Mouse (Mus musculus) stomach, embryonic 16.5 days (tissue): ENCODE data around the gene Slmap. TPM values are rescaled to one million over a fixed set of nuclear protein-coding genes. Genes with fewer than 3 reads are reported as not detected.

ENCODE experiments used
- ATAC-seq: fragments of 200-750 bp; cut with Nextera tagmentation; 2 replicates; pipeline ENCODE4 v1.8.0; 2017; ENCODE audit warnings: moderate number of reproducible peaks, moderate TSS enrichment; ENCODE audit not compliant: insufficient read depth, low FRiP score
- H3K27ac ChIP-seq: fragments of 300-500 bp; sonication (generic); 2 replicates; pipeline ENCODE4 v1.5.1; 2014; ENCODE audit warnings: low read length
- H3K27me3 ChIP-seq: fragments of 300-500 bp; sonication (generic); 2 replicates; pipeline ENCODE4 v1.6.1; 2014; ENCODE audit warnings: low read length, control low read depth, mixed read lengths; ENCODE audit not compliant: control insufficient read depth, insufficient read depth
- H3K36me3 ChIP-seq: fragments of 300-500 bp; sonication (generic); 2 replicates; pipeline ENCODE4 v1.6.1; 2014; ENCODE audit warnings: low read length; ENCODE audit not compliant: control insufficient read depth, insufficient read depth
- H3K4me1 ChIP-seq: fragments of 300-500 bp; sonication (generic); 2 replicates; pipeline ENCODE4 v1.6.1; 2014; ENCODE audit warnings: low read length, control low read depth, mixed read lengths; ENCODE audit not compliant: control insufficient read depth, insufficient read depth
- H3K4me2 ChIP-seq: fragments of 300-500 bp; sonication (generic); 2 replicates; pipeline ENCODE4 v1.6.1; 2014; ENCODE audit warnings: low read depth, low read length, mixed read lengths
- H3K4me3 ChIP-seq: fragments of 300-500 bp; sonication (generic); replicated peaks from 2 replicates; pipeline ENCODE4 v1.5.1; 2014; ENCODE audit warnings: mild to moderate bottlenecking, low read length
- H3K9ac ChIP-seq: fragments of 300-500 bp; sonication (generic); 2 replicates; pipeline ENCODE4 v1.6.1; 2014; ENCODE audit warnings: low read length
- H3K9me3 ChIP-seq: fragments of 300-500 bp; sonication (generic); replicated peaks from 2 replicates; pipeline ENCODE4 v1.6.1; 2016; ENCODE audit warnings: low read length, control low read depth; ENCODE audit not compliant: control insufficient read depth
- WGBS: fragments of 180-500 bp; shearing (Covaris S2); extraction: QIAGEN DNeasy Blood & Tissue Kit; methylation state at CpG from one replicate; pipeline ENCODE4 v1.1.7; 2014; 5-methylcytosine and 5-hydroxymethylcytosine counted together
- polyA plus RNA-seq: library from polyadenylated mRNA; unstranded; fragments of >200 nt; fragmentation: Nextera tagmentation; extraction: Ambion mirVana; gene quantifications from 2 replicates; pipeline ENCODE4 v1.2.1, GENCODE M21; 2015

The Slmap gene
- polyA plus RNA-seq, 1 experiment from 2014 or later, result 59.1 TPM

GRCm38 (mm10) chr14:26376652-26377051 lies 158.1 kb downstream of the Slmap start:
- Histone ChIP-seq H3K9me3 (no peaks in the 10 kb centered on the region), H3K36me3 (no peaks in the 10 kb centered on the region), H3K27ac (no peak overlapping the region), H3K9ac (no peak overlapping the region), H3K27me3 (no peaks in the 10 kb centered on the region), H3K4me1 (no peaks in the 10 kb centered on the region), H3K4me3 (no peak overlapping the region), H3K4me2 (no peak overlapping the region)
- ATAC-seq, result no peak
- WGBS, result 4% methylated on average over 2 of the region's 2 CpGs

Other genes starting within 250 kb of the Slmap start
- gene Dennd6a, start 38.9 kb upstream of the Slmap start, polyA plus RNA-seq, result 23.2 and 23.7 TPM in 2 replicates
- gene Arf4, start 103.1 kb upstream of the Slmap start, polyA plus RNA-seq, result 645 and 647 TPM in 2 replicates
- gene Pde12, start 135.0 kb upstream of the Slmap start, polyA plus RNA-seq, result 9.0 and 9.3 TPM in 2 replicates
- 0.05 and 0.06 TPM in 2 replicates for gene Dnah12, start 158.3 kb upstream of the Slmap start, polyA plus RNA-seq